Mouse (Mus musculus) lung, embryonic 14.5 days (tissue): ENCODE data around the gene Ttc9. TPM values are rescaled to one million over a fixed set of nuclear protein-coding genes. Genes with fewer than 3 reads are reported as not detected.

Source experiments
- ATAC-seq: fragments of 200-750 bp; cut with Nextera tagmentation; 2 replicates; pipeline ENCODE4 v1.8.0; 2017; ENCODE audit warnings: mild to moderate bottlenecking, moderate TSS enrichment, moderate library complexity; ENCODE audit not compliant: insufficient read depth
- DNase-seq: peaks from one replicate; pipeline ENCODE4 v3.0.0-alpha.2; 2015
- H3K27ac ChIP-seq: fragments of 300-500 bp; sonication (generic); 2 replicates; pipeline ENCODE4 v1.5.1; 2014; ENCODE audit warnings: low read depth, mild to moderate bottlenecking, moderate library complexity
- H3K27me3 ChIP-seq: fragments of 300-500 bp; sonication (generic); 2 replicates; pipeline ENCODE4 v1.6.1; 2014; ENCODE audit warnings: low read length, control low read depth; ENCODE audit not compliant: insufficient read depth
- H3K36me3 ChIP-seq: fragments of 300-500 bp; sonication (generic); 2 replicates; pipeline ENCODE4 v1.6.1; 2014; ENCODE audit warnings: control low read depth; ENCODE audit not compliant: insufficient read depth
- H3K4me1 ChIP-seq: fragments of 300-500 bp; sonication (generic); 2 replicates; pipeline ENCODE4 v1.6.1; 2014; ENCODE audit warnings: antibody characterized with exemption, control low read depth; ENCODE audit not compliant: insufficient read depth
- H3K4me2 ChIP-seq: fragments of 300-500 bp; sonication (generic); 2 replicates; pipeline ENCODE4 v1.6.1; 2014; ENCODE audit warnings: mild to moderate bottlenecking
- H3K4me3 ChIP-seq: fragments of 300-500 bp; sonication (generic); 2 replicates; pipeline ENCODE4 v1.5.1; 2014; ENCODE audit warnings: low read depth, low read length
- H3K9ac ChIP-seq: fragments of 300-500 bp; sonication (generic); 2 replicates; pipeline ENCODE4 v1.6.1; 2014
- H3K9me3 ChIP-seq: fragments of 300-500 bp; sonication (generic); 2 replicates; pipeline ENCODE4 v1.6.1; 2016; ENCODE audit warnings: low read depth, low read length, control low read depth
- CTCF ChIP-seq: IDR thresholded peaks from 2 replicates; pipeline ENCODE4 v1.5.1; 2016; ENCODE audit warnings: antibody characterized with exemption, low read depth
- WGBS: fragments of 180-500 bp; shearing (Covaris S2); extraction: QIAGEN DNeasy Blood & Tissue Kit; methylation state at CpG from one replicate; pipeline ENCODE4 v1.1.7; 2014; 5-methylcytosine and 5-hydroxymethylcytosine counted together
- polyA plus RNA-seq: library from polyadenylated mRNA; unstranded; fragments of >200 nt; fragmentation: Nextera tagmentation; extraction: Ambion mirVana; gene quantifications from 2 replicates; pipeline ENCODE4 v1.2.1, GENCODE M21; 2014

Gene Ttc9
- polyA plus RNA-seq, 1 experiment from 2014 or later, result 6.1 TPM

GRCm38 (mm10) chr12:81631661-81632401, 782 bp downstream of the Ttc9 start:
- TF ChIP-seq CTCF, result no peak
- Histone ChIP-seq H3K4me2 (peak overlapping the region; percentile 85), H3K4me3 (peak overlapping the region; percentile 49), H3K9ac (peak overlapping the region; percentile 62), H3K27me3 (peaks cover 31% of the 10 kb centered on the region), H3K36me3 (no peaks in the 10 kb centered on the region), H3K27ac (peak overlapping the region; percentile 69), H3K4me1 (0 out of 2 replicates have a peak, but pooled peaks cover 3% of the 10 kb centered on the region), H3K9me3 (no peaks in the 10 kb centered on the region)
- ATAC-seq (peak; percentile 39; the same call in 1 of the 2 replicates), DNase-seq (no peak)
- 2% methylated on average over 31 of the region's 31 CpGs for WGBS

DNA sequence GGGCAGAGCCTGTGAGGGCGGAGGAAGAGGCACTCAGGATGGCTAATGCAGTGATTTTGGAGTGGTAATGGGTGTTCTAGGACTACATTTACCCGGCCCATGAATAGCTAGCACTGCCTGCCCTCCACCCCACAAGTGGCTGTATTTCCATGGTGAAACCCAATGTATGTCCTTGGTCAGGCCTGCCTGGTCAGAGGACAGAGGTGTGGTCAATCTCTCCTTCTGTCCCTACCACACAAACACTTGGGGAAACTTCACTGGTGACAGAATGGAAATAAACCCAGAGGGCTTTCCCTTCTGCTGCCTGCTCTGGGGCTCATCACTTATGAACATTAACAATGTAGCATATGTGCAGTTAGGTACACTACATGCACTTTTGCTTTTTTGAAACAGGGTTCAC, 2.2 kb downstream of the Ttc9 start:
- no peak overlapping the region for H3K27ac ChIP-seq
- 0 out of 2 replicates have a peak, but pooled peaks cover 3% of the 10 kb centered on the region for H3K4me1 ChIP-seq
- 73% methylated on average over 2 of the region's 2 CpGs for WGBS
- ATAC-seq (no peak), DNase-seq (no peak)
- peak overlapping the region; percentile 49; the same call in 1 of the 2 replicates for H3K4me3 ChIP-seq
- no peak for TF ChIP-seq CTCF
- no peaks in the 10 kb centered on the region for H3K36me3 ChIP-seq
- H3K4me2 ChIP-seq, result peak overlapping the region; percentile 85
- no peaks in the 10 kb centered on the region for H3K9me3 ChIP-seq
- H3K27me3 ChIP-seq, result peaks cover 31% of the 10 kb centered on the region
- H3K9ac ChIP-seq, result no peak overlapping the region

DNA sequence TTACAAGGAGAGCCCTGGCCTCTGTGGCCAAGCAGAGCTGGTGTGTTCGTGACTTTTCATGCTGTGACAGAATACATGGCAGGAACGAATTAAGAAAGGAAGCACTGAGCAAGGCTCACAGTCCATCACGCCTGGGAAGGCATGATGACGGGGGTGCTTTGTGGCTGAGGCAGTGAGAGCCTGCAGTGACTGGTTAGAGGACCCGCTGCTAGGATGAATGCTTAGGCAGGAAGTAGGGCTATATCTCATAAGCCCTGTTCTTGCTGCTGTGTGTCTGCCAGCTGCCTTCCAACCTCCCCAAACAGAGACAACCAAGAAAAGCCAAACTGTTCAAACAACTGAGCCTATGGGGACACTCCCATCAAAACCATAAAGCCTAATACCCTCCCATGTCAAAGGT, 9.6 kb downstream of the Ttc9 start:
- no peak overlapping the region for H3K27ac ChIP-seq

GRCm38 (mm10) chr12:81642361-81643082, 11.5 kb downstream of the Ttc9 start:
- DNase-seq (no peak), ATAC-seq (no peak)
- WGBS, result 69% methylated on average over 11 of the region's 11 CpGs
- H3K4me3 ChIP-seq, result no peak overlapping the region
- H3K4me2 ChIP-seq, result no peak overlapping the region
- no peaks in the 10 kb centered on the region for H3K36me3 ChIP-seq
- no peak for TF ChIP-seq CTCF
- no peaks in the 10 kb centered on the region for H3K9me3 ChIP-seq
- no peak overlapping the region for H3K27ac ChIP-seq
- no peaks in the 10 kb centered on the region for H3K4me1 ChIP-seq
- no peaks in the 10 kb centered on the region for H3K27me3 ChIP-seq
- H3K9ac ChIP-seq, result no peak overlapping the region

More for the DNA sequence above, 9.6 kb downstream of the Ttc9 start:
- Histone ChIP-seq H3K4me1 (no peaks in the 10 kb centered on the region), H3K27me3 (no peaks in the 10 kb centered on the region), H3K4me2 (no peak overlapping the region), H3K4me3 (no peak overlapping the region), H3K9me3 (no peaks in the 10 kb centered on the region), H3K36me3 (no peaks in the 10 kb centered on the region), H3K9ac (no peak overlapping the region)
- ATAC-seq (no peak), DNase-seq (no peak)
- TF ChIP-seq CTCF, result no peak
- 54% methylated on average over 5 of the region's 5 CpGs for WGBS

- ATAC-seq (no peak), DNase-seq (no peak)
- H3K9me3 ChIP-seq, result no peaks in the 10 kb centered on the region
- no peaks in the 10 kb centered on the region for H3K27me3 ChIP-seq
- TF ChIP-seq CTCF, result no peak
- no peaks in the 10 kb centered on the region for H3K4me1 ChIP-seq
- no peaks in the 10 kb centered on the region for H3K36me3 ChIP-seq
- H3K9ac ChIP-seq, result no peak overlapping the region
- no peak overlapping the region for H3K4me3 ChIP-seq
- WGBS, result 79% methylated on average over 6 of the region's 6 CpGs
- H3K27ac ChIP-seq, result no peak overlapping the region
- no peak overlapping the region for H3K4me2 ChIP-seq
These were observed 15.8 kb downstream of the Ttc9 start for GRCm38 (mm10) chr12:81646811-81647210.

- Histone ChIP-seq H3K4me2 (no peak overlapping the region), H3K36me3 (no peaks in the 10 kb centered on the region), H3K27me3 (no peaks in the 10 kb centered on the region), H3K9ac (no peak overlapping the region), H3K9me3 (no peaks in the 10 kb centered on the region), H3K27ac (no peak overlapping the region), H3K4me1 (no peaks in the 10 kb centered on the region), H3K4me3 (no peak overlapping the region)
- no peak for ATAC-seq
- TF ChIP-seq CTCF, result no peak
- 88% methylated on average over 8 of the region's 8 CpGs for whole genome bisulfite sequencing
- no peak for DNase-seq
These were observed 22.3 kb downstream of the Ttc9 start for GRCm38 (mm10) chr12:81653344-81653743.

DNA sequence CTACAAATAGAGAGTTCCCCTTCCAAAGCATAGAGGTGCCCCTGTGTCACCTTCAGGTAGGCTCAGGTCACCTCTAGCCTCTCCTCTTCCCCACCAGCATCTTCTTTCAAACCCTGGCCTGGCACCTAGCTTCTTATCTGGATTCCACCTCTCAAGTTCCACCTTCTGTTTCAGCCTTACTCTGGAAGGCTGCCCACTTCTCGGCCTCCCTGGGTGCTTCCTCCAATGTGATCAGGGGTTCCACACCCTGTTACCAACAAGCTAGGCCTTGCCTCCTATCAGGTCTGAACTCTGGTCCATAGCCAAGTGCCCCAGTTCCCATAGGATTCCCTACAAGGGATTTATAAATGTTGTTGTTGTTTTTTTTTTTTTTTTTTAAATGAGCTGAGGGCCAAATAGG, 26.3 kb downstream of the Ttc9 start:
- Histone ChIP-seq H3K4me2 (no peak overlapping the region), H3K27me3 (no peaks in the 10 kb centered on the region), H3K4me3 (no peak overlapping the region), H3K4me1 (no peaks in the 10 kb centered on the region), H3K9ac (no peak overlapping the region), H3K27ac (no peak overlapping the region), H3K36me3 (0 out of 2 replicates have a peak, but pooled peaks cover 5% of the 10 kb centered on the region), H3K9me3 (no peaks in the 10 kb centered on the region)
- ATAC-seq (no peak), DNase-seq (no peak)
- no peak for TF ChIP-seq CTCF
- WGBS, result 59% methylated on average over 1 of the region's 1 CpGs
